Mouse (Mus musculus) liver, embryonic 14.5 days (tissue): Measurements from ENCODE around the gene Fas.

Experiments used
- CTCF ChIP-seq: IDR thresholded peaks from 2 replicates; pipeline ENCODE4 v1.5.1; 2016; ENCODE audit warnings: antibody characterized with exemption, low read depth, control low read depth
- EP300 ChIP-seq: IDR thresholded peaks from 2 replicates; pipeline ENCODE4 v1.6.1; 2016; ENCODE audit warnings: antibody characterized with exemption, low read depth

GRCm38 (mm10) chr19:34289948-34290789 lies at the start of gene Fas:
- no peak for TF ChIP-seq CTCF
- no peak for TF ChIP-seq EP300
